Mouse (Mus musculus) lung, postnatal 0 days (tissue): Measurements from ENCODE around the gene Iqcf3.

ENCODE experiments used
- CTCF ChIP-seq: IDR thresholded peaks from 2 replicates; pipeline ENCODE4 v1.5.1; 2016; ENCODE audit warnings: antibody characterized with exemption, mild to moderate bottlenecking
- EP300 ChIP-seq: IDR thresholded peaks from 2 replicates; pipeline ENCODE4 v1.6.1; 2016; ENCODE audit warnings: antibody characterized with exemption, mild to moderate bottlenecking, control low read depth

DNA sequence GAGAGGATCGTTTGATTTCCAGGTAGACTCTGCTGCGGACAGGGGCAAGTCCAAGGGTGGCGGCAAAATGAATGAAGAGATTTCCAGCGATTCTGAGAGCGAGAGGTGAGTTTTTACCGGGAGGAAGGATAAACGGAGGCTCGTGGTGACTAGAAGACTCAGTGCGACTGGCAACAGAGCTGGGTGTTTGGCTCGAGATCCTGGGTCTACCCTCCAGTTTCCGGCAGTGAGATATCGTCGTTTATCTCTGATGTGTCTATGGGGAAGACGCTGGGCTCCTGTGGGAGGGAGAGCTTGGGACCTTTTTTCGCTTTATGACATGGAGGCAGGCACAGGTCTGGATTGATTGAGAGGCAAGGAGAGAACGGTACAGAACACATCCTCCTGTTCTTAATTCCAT, 83.8 kb downstream of the Iqcf3 start:
- TF ChIP-seq CTCF (no peak), EP300 (no peak)
